ENCODE assay signal across 26 mouse cellular contexts in the genomic region with DNA sequence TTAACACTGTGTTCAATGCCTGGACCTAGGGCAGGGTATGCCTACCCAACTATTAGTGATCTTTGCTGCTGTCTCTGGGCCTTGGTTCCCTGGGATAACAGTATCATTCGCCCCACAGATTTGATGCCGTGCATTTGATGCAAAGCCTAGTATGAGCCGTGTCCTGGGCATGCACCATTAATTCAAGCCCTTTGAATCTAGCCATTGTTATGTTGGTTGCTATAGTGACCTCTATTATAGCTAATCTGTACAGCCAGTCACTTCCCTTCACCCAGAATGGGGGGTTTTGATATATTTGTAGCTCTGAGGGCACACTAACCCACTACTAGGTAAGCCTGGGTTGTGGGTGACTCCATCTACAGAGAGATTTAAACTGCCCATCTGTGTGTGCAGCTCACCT. TPM values are rescaled to one million over a fixed set of nuclear protein-coding genes. Genes with fewer than 3 reads are reported as not detected.
"Had no signal": no experiment of that assay in that cellular context is flagged by ENCODE, and none has a peak within 500 bp of the region (broad histone marks: within the 10 kb centered on the region; RNA-seq: fewer than 3 reads in every experiment).

No protein-coding gene starts in this region.

- H3K4me3 ChIP-seq: kidney, embryonic 15.5 days; left cerebral cortex, adult 2 months; liver, embryonic 13.5 days; midbrain, embryonic 12.5 days; neural tube, embryonic 13.5 days had no signal

- H3K27ac ChIP-seq: kidney, embryonic 15.5 days; left cerebral cortex, adult 2 months; liver, embryonic 13.5 days; midbrain, embryonic 12.5 days; neural tube, embryonic 13.5 days; stomach, postnatal 0 days had no signal

- H3K4me2 ChIP-seq: kidney, embryonic 15.5 days; liver, embryonic 13.5 days; neural tube, embryonic 13.5 days had no signal

- H3K9ac ChIP-seq: kidney, embryonic 15.5 days; liver, embryonic 13.5 days; midbrain, embryonic 12.5 days; neural tube, embryonic 13.5 days had no signal

- H3K36me3 ChIP-seq: kidney, embryonic 15.5 days; liver, embryonic 13.5 days; midbrain, embryonic 12.5 days; neural tube, embryonic 13.5 days had no signal

- H3K9me3 ChIP-seq: kidney, embryonic 15.5 days; liver, embryonic 13.5 days; midbrain, embryonic 12.5 days; neural tube, embryonic 13.5 days had no signal

- DNase-seq: kidney, adult 11 months; kidney, adult 8-10 months; kidney, postnatal 10 days; kidney, postnatal 36 days; layer of hippocampus, postnatal 36 days; liver, embryonic 13.5 days; lung, adult 2 months; lung, postnatal 14 days; lung, postnatal 4 days; right cerebral cortex, adult 18-20 months; right cerebral cortex, postnatal 14 days; right cerebral cortex, postnatal 4 days; thymus, adult 2 months; thymus, postnatal 14 days; thymus, postnatal 4 days had no signal

RNA-seq across cellular contexts. Expression of a gene that starts 40.3 kb away (rescaled TPM):
- total RNA-seq: megakaryocyte progenitor cell, adult 5-6 weeks; megakaryocyte-erythroid progenitor cell, adult 5-6 weeks; neutrophil, adult 5-6 weeks had no signal
- polyA plus RNA-seq: limb, embryonic 11.5 days; lung, embryonic 16.5 days; stomach, embryonic 14.5 days had no signal
